Mouse (Mus musculus) ovary, postnatal 14 days (tissue): ENCODE measurements around the gene Anks1b.

Experiments
- DNase-seq: peaks from one replicate; pipeline ENCODE4 v3.0.0; 2022; ENCODE audit warnings: low spot score

Gene Anks1b

GRCm38 (mm10) chr10:90953103-90953709 lies 1079.9 kb downstream of the Anks1b start:
- no peak for DNase-seq

- DNase-seq, result no peak
These were observed 1080.5 kb downstream of the Anks1b start for GRCm38 (mm10) chr10:90953821-90954220.

- DNase-seq, result no peak
These were observed 1087.1 kb downstream of the Anks1b start for GRCm38 (mm10) chr10:90960374-90960773.

- no peak for DNase-seq
These were observed 1091.2 kb downstream of the Anks1b start for GRCm38 (mm10) chr10:90964511-90964910.

GRCm38 (mm10) chr10:90965671-90966315 lies 1092.5 kb downstream of the Anks1b start:
- DNase-seq, result no peak

GRCm38 (mm10) chr10:90966821-90967220 lies 1093.5 kb downstream of the Anks1b start:
- no peak for DNase-seq

- DNase-seq, result no peak
These were observed 1094.9 kb downstream of the Anks1b start for GRCm38 (mm10) chr10:90968247-90968646.

- DNase-seq, result no peak
These were observed 1096.3 kb downstream of the Anks1b start for GRCm38 (mm10) chr10:90969355-90970174.

- DNase-seq, result no peak
These were observed 1097.3 kb downstream of the Anks1b start for GRCm38 (mm10) chr10:90970560-90970959.

GRCm38 (mm10) chr10:90974084-90974483 lies 1100.8 kb downstream of the Anks1b start:
- no peak for DNase-seq

GRCm38 (mm10) chr10:90974491-90974890 lies 1101.2 kb downstream of the Anks1b start:
- no peak for DNase-seq

GRCm38 (mm10) chr10:90981811-90982210 lies 1108.5 kb downstream of the Anks1b start:
- no peak for DNase-seq

GRCm38 (mm10) chr10:90983046-90983445 lies 1109.7 kb downstream of the Anks1b start:
- DNase-seq, result no peak

GRCm38 (mm10) chr10:90990340-90990739 lies 1117.0 kb downstream of the Anks1b start:
- DNase-seq, result no peak

- DNase-seq, result no peak
These were observed 1118.9 kb downstream of the Anks1b start for GRCm38 (mm10) chr10:90992237-90992636.

- no peak for DNase-seq
These were observed 1120.6 kb downstream of the Anks1b start for GRCm38 (mm10) chr10:90993869-90994268.

GRCm38 (mm10) chr10:90999899-91000298 lies 1126.6 kb downstream of the Anks1b start:
- no peak for DNase-seq

- DNase-seq, result no peak
These were observed 1128.1 kb downstream of the Anks1b start for GRCm38 (mm10) chr10:91001421-91001820.

- DNase-seq, result no peak
These were observed 1132.7 kb downstream of the Anks1b start for GRCm38 (mm10) chr10:91005858-91006538.
